Mouse (Mus musculus): ENCODE results near the gene S1pr3.
A peak's percentile ranks its signal among the peaks of the same experiment; 100 is the strongest.

Gene S1pr3

GRCm38 (mm10) chr13:51408519-51409001, at the start of gene S1pr3:
TSS of gene S1pr3 (plus strand) at chr13:51408639.
- DNase-seq (ENCODE audit: low spot score): peak; percentile 18

DNA sequence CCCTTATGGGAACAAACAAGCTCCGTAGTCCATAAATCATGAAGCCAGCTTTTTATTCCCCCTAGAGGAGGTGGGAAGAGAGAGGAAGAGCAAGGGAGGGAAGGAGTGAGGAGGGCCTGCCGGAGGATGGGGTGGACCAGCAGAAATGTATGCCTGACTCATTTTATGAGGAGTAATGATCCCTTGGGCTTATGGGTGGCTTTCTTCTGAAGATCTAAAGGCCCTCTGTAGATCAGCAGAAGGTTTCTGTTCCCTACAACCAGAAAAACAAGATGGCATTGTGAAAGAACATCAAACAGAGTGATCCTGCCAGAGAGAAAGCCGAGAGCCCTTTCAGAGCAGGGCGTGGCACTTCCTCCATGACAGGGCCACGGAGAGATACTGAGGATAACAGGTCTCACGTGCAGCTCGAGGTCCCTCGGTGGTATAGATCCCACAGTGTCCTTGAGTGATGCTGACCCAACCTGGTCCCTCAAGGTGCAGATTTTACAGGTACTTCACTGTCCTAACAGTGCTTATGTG, 47.9 kb upstream of the S1pr3 start:
- no peak for DNase-seq (ENCODE audit: low spot score)

DNA sequence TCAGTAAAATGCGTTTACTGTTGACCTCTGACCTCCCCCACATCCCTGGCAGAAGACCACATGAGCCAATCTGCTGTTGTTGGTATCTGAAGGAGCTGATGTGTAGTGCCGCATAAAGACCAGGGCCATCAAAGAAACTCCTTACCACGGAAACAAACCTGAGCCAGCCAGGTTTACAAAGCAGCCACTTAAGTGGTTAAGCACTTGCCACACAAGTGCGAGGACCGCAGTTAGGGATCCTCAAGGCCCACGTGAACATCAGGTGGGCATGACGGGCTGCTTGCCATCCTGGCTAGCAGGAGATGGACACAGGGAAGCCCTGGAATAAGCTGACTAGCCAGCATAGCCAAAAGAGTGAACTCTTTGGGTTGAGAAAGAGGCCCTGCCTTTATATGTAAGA, 45.0 kb upstream of the S1pr3 start:
- no peak for DNase-seq (ENCODE audit: low spot score)

GRCm38 (mm10) chr13:51363985-51364384, 44.5 kb upstream of the S1pr3 start:
- no peak for DNase-seq (ENCODE audit: low spot score)

DNA sequence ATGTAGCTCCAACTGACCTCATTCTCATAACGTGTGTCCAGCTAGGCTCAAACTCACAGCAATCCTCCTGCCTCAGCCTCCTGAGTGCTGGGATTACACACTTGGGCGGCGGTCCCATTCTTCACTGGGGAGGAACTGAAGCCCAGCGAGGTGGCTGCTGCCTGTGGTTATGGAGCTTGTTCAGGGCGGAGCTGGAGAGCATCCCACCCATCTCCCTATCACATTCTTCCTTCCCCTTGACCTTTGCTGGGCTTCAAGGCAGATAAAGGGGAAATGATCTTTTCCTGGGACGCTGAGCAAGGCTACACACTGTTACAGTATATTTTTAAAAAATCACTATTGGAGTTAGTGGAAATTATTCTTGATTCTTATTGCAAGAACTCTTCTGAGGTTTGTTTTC, 43.2 kb upstream of the S1pr3 start:
- DNase-seq (ENCODE audit: low spot score): no peak

GRCm38 (mm10) chr13:51368346-51368745, 40.1 kb upstream of the S1pr3 start:
- DNase-seq (ENCODE audit: low spot score): no peak

DNA sequence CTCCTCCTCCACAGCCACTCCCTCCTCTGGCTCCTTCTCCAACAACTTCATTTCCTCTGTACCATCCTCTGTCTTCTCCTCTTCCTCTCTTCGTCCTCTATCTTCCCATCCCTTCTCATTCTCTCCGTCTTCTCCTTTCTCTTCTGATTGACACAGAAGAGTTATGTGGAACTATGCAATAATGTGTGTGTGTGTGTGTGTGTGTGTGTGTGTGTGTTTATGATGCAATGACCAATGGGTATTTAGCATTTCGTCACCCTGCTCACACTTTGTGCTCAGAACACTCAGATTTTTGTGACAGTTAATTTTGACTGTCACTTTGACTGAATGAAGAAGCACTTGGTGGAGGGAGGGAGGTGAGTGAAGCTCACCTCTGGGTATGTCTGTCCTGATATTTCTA, 39.1 kb upstream of the S1pr3 start:
- DNase-seq (ENCODE audit: low spot score): no peak

DNA sequence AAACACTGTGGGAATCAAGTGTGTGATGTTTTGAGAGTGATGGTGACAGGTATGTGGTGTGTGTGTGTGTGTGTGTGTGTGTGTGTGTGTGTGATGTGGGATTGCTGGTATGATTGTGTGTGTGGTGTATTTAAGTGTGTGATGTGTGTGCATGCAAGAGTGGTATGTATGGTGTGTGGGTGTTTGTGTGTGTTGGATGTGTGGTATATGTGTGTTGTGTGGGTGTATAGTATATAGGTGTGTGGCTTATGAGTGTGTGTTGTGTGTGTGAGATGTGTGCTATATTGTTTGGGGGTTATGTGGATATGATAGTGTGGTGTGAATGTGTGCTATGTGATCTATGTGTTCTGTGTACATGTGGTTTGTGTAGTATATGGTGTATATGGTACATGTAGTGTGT, 35.4 kb upstream of the S1pr3 start:
- DNase-seq (ENCODE audit: low spot score): no peak

DNA sequence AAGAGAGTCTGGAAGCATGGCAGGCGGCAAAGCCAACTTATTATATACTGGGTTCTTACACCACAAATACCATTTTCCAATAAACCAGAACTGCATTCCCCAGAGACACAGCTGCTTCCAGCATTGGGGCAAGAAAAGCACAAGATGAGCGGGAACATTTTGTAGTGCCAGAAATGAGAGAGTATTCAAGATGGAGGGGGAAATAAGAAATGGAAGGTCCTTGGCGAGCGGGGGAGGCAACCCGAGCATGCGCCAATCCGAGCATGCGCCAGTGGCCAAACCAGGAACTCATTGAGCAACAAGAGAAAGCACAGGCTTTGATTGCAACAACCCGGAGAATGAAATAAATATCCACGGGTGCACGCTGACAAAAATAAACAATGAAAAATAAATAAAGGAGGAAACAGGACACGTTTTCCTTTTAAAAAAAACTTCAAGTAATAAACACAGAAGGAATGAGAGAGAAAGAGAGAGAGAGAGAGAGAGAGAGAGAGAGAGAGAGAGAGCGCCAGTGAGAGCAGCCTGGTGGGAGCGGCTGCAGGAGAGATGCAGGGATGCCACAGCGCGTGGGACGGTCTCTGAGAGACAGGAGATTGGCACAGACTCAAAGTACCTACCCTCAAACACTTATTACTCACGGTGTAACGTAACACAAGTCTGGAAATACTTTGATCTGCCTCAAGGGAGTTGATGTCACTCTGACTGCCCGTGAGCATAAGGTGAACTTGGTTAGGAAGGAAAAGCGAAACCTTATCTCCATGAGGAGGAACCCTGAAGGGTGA, 34.2 kb upstream of the S1pr3 start:
- DNase-seq (ENCODE audit: low spot score): peak; percentile 64

DNA sequence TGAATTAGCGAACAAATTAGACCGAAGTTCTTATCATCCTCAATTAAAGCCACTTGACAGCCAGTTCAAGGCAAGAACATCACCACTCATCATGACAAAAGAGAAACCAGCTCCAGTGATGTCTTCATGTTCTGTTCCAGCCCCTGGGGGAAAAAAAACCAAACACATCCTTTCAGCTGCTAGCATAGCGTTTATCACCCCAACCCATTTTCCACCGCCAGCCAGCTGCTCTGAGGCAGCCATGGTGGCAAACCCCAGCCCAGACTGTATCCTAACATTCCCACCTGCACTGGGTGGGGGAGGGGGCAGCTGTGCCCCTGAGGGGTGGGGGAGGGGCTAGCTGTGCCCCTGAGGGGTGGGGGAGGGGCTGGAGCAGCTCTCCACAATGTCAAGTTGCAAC, 30.3 kb upstream of the S1pr3 start:
- DNase-seq (ENCODE audit: low spot score): peak; percentile 61

- no peak for DNase-seq (ENCODE audit: low spot score)
These were observed 28.8 kb upstream of the S1pr3 start for GRCm38 (mm10) chr13:51379596-51379995.

DNA sequence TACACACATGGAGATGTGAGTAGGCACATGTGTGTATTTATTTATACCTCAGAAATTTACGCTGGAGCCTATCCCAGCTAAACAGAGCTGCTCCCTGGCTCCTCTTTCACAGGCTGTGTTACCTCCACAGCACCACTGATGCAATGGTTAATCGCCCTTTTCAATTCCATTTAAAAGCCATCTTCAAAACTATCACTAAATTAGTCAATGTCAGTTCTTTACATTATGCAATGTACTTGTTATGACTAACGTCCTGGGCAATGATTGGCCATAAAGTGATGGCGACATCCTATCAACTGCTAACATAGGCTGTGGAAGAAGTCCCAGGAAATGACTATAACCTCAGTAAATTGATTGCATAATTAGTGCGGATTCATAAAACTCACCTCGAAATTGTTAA, 26.9 kb upstream of the S1pr3 start:
- no peak for DNase-seq (ENCODE audit: low spot score)

DNA sequence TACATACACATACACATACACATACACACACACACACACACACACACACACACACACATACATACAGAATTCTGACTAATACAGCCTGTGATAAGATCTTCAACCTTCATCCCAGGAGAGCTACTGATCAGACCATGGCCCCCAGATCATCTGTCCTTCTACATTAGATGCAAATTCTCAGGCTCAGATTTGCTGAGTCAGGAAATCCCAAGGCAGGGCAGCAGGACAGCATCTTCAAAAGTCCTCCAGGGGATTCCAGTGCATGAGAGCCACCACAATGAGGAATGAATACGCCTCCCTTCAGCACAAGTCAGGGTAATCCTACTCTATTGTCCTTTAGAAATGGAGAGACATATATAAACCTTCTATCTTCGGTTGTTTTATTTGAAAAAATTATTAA, 23.5 kb upstream of the S1pr3 start:
- DNase-seq (ENCODE audit: low spot score): no peak

DNA sequence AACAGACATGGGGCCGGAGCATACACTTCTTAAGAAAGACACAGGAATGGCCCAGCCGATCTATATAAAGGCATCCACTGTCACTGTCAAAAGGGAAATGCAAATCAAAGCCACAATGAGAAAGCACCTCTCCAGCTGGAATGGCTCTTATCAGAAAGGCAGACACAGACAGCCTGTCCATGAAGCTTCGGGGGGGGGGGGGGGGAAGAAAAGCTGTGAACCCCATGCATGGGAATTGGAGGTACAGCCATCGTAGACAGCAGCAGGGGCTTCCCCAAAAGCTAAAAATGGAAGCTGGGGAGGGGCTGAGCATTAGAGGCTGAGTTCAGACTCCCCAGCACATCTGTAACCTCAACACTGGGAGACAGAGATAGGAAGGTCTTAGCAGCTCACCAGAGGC, 20.5 kb upstream of the S1pr3 start:
- DNase-seq (ENCODE audit: low spot score): no peak

- DNase-seq (ENCODE audit: low spot score): no peak
These were observed 18.0 kb upstream of the S1pr3 start for GRCm38 (mm10) chr13:51390398-51390797.

GRCm38 (mm10) chr13:51391359-51391916, 17.0 kb upstream of the S1pr3 start:
- DNase-seq (ENCODE audit: low spot score): no peak

DNA sequence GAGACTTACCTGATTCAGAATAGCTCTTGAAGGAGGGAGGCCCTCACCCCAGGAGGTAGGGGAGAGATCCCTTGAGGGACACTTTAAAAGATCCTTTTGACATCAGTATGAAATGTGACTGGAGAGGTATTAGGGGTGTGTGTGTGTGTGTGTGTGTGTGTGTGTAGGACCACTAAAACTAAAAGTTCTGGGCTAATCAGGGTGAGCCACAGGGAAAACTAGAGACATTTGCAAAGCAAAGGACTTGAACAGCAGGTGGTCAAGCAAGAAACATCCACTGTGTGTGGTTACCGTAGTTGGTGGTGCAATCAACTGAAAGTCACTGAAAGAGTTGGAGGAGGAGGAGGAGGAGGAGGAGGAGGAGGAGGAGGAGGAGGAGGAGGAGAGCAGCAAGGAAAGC, 16.2 kb upstream of the S1pr3 start:
- DNase-seq (ENCODE audit: low spot score): no peak

DNA sequence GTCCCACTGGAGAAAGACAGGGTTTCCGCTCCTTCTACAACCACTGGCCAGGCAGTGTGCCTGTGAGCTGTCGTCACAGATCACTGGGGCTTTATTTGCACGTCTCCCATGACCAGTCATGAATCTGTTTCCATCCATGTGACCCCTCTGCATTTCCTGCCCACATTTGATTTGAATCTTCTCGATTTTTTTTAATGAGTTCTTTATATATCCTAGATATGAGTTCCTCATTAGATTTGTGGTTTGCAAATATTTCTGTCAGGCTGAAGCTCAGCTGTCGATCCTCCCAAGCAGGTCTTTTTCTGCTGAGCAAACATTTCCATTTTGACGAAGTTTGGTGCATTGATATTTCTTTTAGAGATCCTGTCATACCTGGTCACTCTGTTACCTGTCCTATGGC, 10.6 kb upstream of the S1pr3 start:
- DNase-seq (ENCODE audit: low spot score): no peak

GRCm38 (mm10) chr13:51399562-51399961, 8.9 kb upstream of the S1pr3 start:
- no peak for DNase-seq (ENCODE audit: low spot score)

DNA sequence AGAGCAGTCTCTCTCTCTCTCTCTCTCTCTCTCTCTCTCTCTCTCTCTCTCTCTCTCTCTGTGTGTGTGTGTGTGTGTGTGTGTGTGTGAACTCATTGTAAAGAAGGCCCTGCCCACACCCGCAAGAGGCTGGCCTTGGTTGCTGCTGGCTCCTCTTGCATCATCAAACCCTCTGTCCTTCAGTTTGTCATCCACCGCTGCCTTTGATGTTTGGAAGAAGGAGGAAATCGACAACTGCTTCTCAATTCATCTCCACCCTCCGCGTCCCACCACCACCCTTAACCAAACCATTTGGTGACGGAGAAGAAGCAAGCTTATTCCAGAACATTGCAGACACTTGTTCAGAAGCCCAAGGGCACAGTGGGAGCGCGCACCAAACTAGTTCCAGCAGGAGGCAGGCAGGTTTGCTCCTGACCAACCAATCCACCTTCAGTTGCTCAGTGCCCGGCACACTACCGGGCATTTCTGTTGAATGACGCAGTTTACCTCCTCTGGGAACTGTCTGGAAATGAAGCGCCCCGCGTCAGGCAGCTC, 8.2 kb upstream of the S1pr3 start:
- no peak for DNase-seq (ENCODE audit: low spot score)

- no peak for DNase-seq (ENCODE audit: low spot score)
These were observed 7.5 kb upstream of the S1pr3 start for GRCm38 (mm10) chr13:51400736-51401501.

GRCm38 (mm10) chr13:51404566-51404965, 3.9 kb upstream of the S1pr3 start:
- DNase-seq (ENCODE audit: low spot score): no peak

Data from MN1 (cell line).